Mouse (Mus musculus) olfactory bulb, adult 2 months (tissue): ENCODE results near the gene Brd3os.

Experiments
- CTCF ChIP-seq: fragments of 200-500 bp; IDR thresholded peaks from 2 replicates; pipeline ENCODE4 v1.5.1; 2012; ENCODE audit warnings: low read depth, mild to moderate bottlenecking, low read length, moderate library complexity; ENCODE audit not compliant: insufficient read depth
- POLR2A ChIP-seq: fragments of 200-500 bp; IDR thresholded peaks from 2 replicates; pipeline ENCODE4 v1.6.1; 2012; ENCODE audit warnings: mild to moderate bottlenecking, low read depth, low read length, moderate library complexity; ENCODE audit not compliant: insufficient read depth

- TF ChIP-seq CTCF = no peak
- no peak for TF ChIP-seq POLR2A
Measured at GRCm38 (mm10) chr2:27425751-27426405, 16.2 kb upstream of the Brd3os start.
